ENCODE assay signal across 17 mouse cellular contexts in the genomic region with DNA sequence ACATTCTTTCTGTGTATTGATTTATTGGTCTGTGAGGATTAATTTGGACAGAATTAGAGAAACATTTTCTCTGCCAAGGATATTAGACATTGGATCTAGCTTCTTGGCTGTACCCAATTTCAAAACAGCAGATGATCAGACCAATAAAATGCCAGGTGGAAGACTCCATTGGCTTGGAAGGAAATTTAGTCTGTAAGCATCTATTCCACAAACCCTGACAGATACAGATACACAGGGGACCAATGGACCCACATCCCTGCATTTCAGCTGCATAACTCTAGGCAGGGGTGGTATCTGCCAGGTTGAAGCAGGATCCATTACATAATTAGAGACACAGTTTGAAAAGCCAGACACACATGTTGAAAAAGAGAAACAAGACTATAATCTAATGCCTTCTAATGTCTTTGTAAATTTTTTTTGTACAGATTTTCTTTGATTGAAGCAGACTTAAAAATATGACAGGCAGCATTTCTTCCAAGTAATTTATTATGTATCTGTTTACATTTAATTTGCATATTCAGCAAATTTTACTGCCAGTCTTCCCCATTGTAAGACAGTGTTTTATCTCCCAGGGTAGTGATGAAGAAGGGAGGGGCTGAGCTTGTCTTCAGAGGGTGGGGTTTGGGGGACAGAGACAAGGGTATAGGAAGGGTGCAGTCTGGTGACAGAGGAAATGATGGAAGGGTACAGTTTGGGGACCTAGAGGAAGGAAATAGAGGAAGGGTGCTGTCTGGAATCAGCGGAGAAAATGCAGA.
DNase-seq lines count a peak whose midpoint lies in the region; ATAC-seq and TF ChIP-seq lines count a peak whose summit lies in the region.
"Had no signal": no experiment of that assay in that cellular context is flagged by ENCODE, and none has a peak within 500 bp of the region (broad histone marks: within the 10 kb centered on the region; RNA-seq: fewer than 3 reads in every experiment).

No protein-coding gene starts in this region.

- no peaks in the 10 kb centered on the region for H3K4me1 ChIP-seq in hindbrain, embryonic 13.5 days (replicated peaks)
- H3K4me1 ChIP-seq in hindbrain, embryonic 11.5 days (replicated peaks; ENCODE audit: control insufficient read depth, insufficient read depth, low read length): no peaks in the 10 kb centered on the region
- H3K4me1 ChIP-seq in midbrain, postnatal 0 days (ENCODE audit: insufficient read depth, low read length): no peaks in the 10 kb centered on the region
- H3K4me1 ChIP-seq in midbrain, embryonic 14.5 days (ENCODE audit: control insufficient read depth, insufficient read depth, low read length): no peaks in the 10 kb centered on the region
- no peaks in the 10 kb centered on the region for H3K4me1 ChIP-seq in forebrain, postnatal 0 days (ENCODE audit: insufficient read depth)
- H3K4me1 ChIP-seq in neural tube, embryonic 14.5 days (ENCODE audit: control insufficient read depth, insufficient read depth, low read length): no peaks in the 10 kb centered on the region
- H3K4me1 ChIP-seq in heart, adult 2 months (ENCODE audit: control insufficient read depth, insufficient read depth, low read length): no peaks in the 10 kb centered on the region
- H3K4me1 ChIP-seq: kidney, embryonic 15.5 days had no signal

- H3K36me3 ChIP-seq in hindbrain, embryonic 13.5 days: no peaks in the 10 kb centered on the region
- H3K36me3 ChIP-seq in hindbrain, embryonic 11.5 days (ENCODE audit: control insufficient read depth, insufficient read depth, low read length): no peaks in the 10 kb centered on the region
- H3K36me3 ChIP-seq in midbrain, postnatal 0 days (ENCODE audit: insufficient read depth, low read length): no peaks in the 10 kb centered on the region
- H3K36me3 ChIP-seq in midbrain, embryonic 14.5 days (ENCODE audit: control insufficient read depth, insufficient read depth, low read length): no peaks in the 10 kb centered on the region
- H3K36me3 ChIP-seq in forebrain, postnatal 0 days (ENCODE audit: insufficient read depth): no peaks in the 10 kb centered on the region
- H3K36me3 ChIP-seq in neural tube, embryonic 14.5 days (ENCODE audit: control insufficient read depth, insufficient read depth, low read length): no peaks in the 10 kb centered on the region
- H3K36me3 ChIP-seq in heart, adult 2 months (ENCODE audit: control insufficient read depth, insufficient read depth, low read length): no peaks in the 10 kb centered on the region
- H3K36me3 ChIP-seq: kidney, embryonic 15.5 days had no signal

- no peaks in the 10 kb centered on the region for H3K27me3 ChIP-seq in hindbrain, embryonic 13.5 days
- H3K27me3 ChIP-seq in hindbrain, embryonic 11.5 days (ENCODE audit: control insufficient read depth, insufficient read depth, low read length): no peaks in the 10 kb centered on the region
- no peaks in the 10 kb centered on the region for H3K27me3 ChIP-seq in midbrain, postnatal 0 days (ENCODE audit: insufficient read depth, low read length)
- no peaks in the 10 kb centered on the region for H3K27me3 ChIP-seq in midbrain, embryonic 14.5 days (ENCODE audit: control insufficient read depth, insufficient read depth, low read length)
- no peaks in the 10 kb centered on the region for H3K27me3 ChIP-seq in forebrain, postnatal 0 days (ENCODE audit: insufficient read depth, low read length)
- no peaks in the 10 kb centered on the region for H3K27me3 ChIP-seq in neural tube, embryonic 14.5 days (ENCODE audit: control insufficient read depth, insufficient read depth, low read length)
- H3K27me3 ChIP-seq in heart, adult 2 months (ENCODE audit: control insufficient read depth, insufficient read depth, low read length): no peaks in the 10 kb centered on the region
- H3K27me3 ChIP-seq: kidney, embryonic 15.5 days had no signal

- H3K27ac ChIP-seq in hindbrain, embryonic 13.5 days: 0 out of 2 replicates have a peak overlapping the region, but pooled peaks have one; percentile 0
- no peak overlapping the region for H3K27ac ChIP-seq in hindbrain, embryonic 11.5 days (ENCODE audit: low read depth, low read length)
- no peak overlapping the region for H3K27ac ChIP-seq in midbrain, postnatal 0 days (ENCODE audit: low read depth, low read length)
- no peak overlapping the region for H3K27ac ChIP-seq in midbrain, embryonic 14.5 days (replicated peaks; ENCODE audit: low read depth, low read length)
- no peak overlapping the region for H3K27ac ChIP-seq in forebrain, postnatal 0 days (ENCODE audit: low read depth, low read length)
- H3K27ac ChIP-seq in neural tube, embryonic 14.5 days (ENCODE audit: low read depth, low read length): peak overlapping the region; percentile 45; the same call in 1 of the 2 replicates
- H3K27ac ChIP-seq in heart, adult 2 months: no peak overlapping the region
- H3K27ac ChIP-seq: kidney, embryonic 15.5 days had no signal

- WGBS in hindbrain, embryonic 13.5 days: 91% methylated on average over 1 of the region's 1 CpGs
- WGBS in hindbrain, embryonic 11.5 days: 78% methylated on average over 1 of the region's 1 CpGs
- WGBS in midbrain, postnatal 0 days: 97% methylated on average over 1 of the region's 1 CpGs
- WGBS in midbrain, embryonic 14.5 days: 96% methylated on average over 1 of the region's 1 CpGs
- WGBS in forebrain, postnatal 0 days: 88% methylated on average over 1 of the region's 1 CpGs
- 95% methylated on average over 1 of the region's 1 CpGs for WGBS in neural tube, embryonic 14.5 days
- WGBS in heart, adult 2 months: 54% methylated on average over 1 of the region's 1 CpGs

- no peak for TF ChIP-seq EP300 in heart, adult 2 months (IDR thresholded peaks at IDR 0.05; ENCODE audit: insufficient read depth, low read depth, low read length)

- TF ChIP-seq POLR2A in heart, adult 2 months (IDR thresholded peaks at IDR 0.05; ENCODE audit: insufficient read depth, low read depth, low read length): no peak

- intact Hi-C loops in heart, adult 2 months (cut with DNase I): no loop called here

- TF ChIP-seq CTCF in midbrain, postnatal 0 days (IDR thresholded peaks at IDR 0.05): no peak
- TF ChIP-seq CTCF in forebrain, postnatal 0 days (IDR thresholded peaks at IDR 0.05; ENCODE audit: low read depth): no peak
- no peak for TF ChIP-seq CTCF in heart, adult 2 months (IDR thresholded peaks at IDR 0.05)

- H3K4me3 ChIP-seq in hindbrain, embryonic 13.5 days: no peak overlapping the region
- no peak overlapping the region for H3K4me3 ChIP-seq in hindbrain, embryonic 11.5 days (ENCODE audit: low read depth, low read length)
- H3K4me3 ChIP-seq in midbrain, postnatal 0 days (ENCODE audit: low read depth, low read length): no peak overlapping the region
- H3K4me3 ChIP-seq in midbrain, embryonic 14.5 days (replicated peaks; ENCODE audit: low read depth, low read length): no peak overlapping the region
- no peak overlapping the region for H3K4me3 ChIP-seq in forebrain, postnatal 0 days (ENCODE audit: low read depth, low read length)
- H3K4me3 ChIP-seq in neural tube, embryonic 14.5 days (ENCODE audit: low read depth, low read length): no peak overlapping the region
- no peak overlapping the region for H3K4me3 ChIP-seq in heart, adult 2 months
- H3K4me3 ChIP-seq: kidney, embryonic 15.5 days had no signal

- no peak overlapping the region for H3K9ac ChIP-seq in hindbrain, embryonic 13.5 days
- H3K9ac ChIP-seq in hindbrain, embryonic 11.5 days (ENCODE audit: low read depth, low read length): no peak overlapping the region
- no peak overlapping the region for H3K9ac ChIP-seq in midbrain, postnatal 0 days (replicated peaks; ENCODE audit: low read length, poor library complexity, severe bottlenecking)
- H3K9ac ChIP-seq in midbrain, embryonic 14.5 days (replicated peaks; ENCODE audit: low read length): no peak overlapping the region
- H3K9ac ChIP-seq in forebrain, postnatal 0 days: no peak overlapping the region
- no peak overlapping the region for H3K9ac ChIP-seq in neural tube, embryonic 14.5 days (replicated peaks; ENCODE audit: low read depth, low read length)
- H3K9ac ChIP-seq in heart, adult 2 months (ENCODE audit: low read depth, low read length): no peak overlapping the region
- H3K9ac ChIP-seq: kidney, embryonic 15.5 days had no signal

- no peaks in the 10 kb centered on the region for H3K79me2 ChIP-seq in heart, adult 2 months (replicated peaks; ENCODE audit: control insufficient read depth, insufficient read depth, low read length)

- ATAC-seq in hindbrain, embryonic 13.5 days (ENCODE audit: low FRiP score): no peak
- ATAC-seq in hindbrain, embryonic 11.5 days (ENCODE audit: low FRiP score): no peak
- no peak for ATAC-seq in midbrain, postnatal 0 days (ENCODE audit: low FRiP score)
- no peak for ATAC-seq in midbrain, embryonic 14.5 days (ENCODE audit: low FRiP score, low TSS enrichment)
- peak; percentile 69 for ATAC-seq in forebrain, postnatal 0 days
- peak; percentile 78 for ATAC-seq in neural tube, embryonic 14.5 days (ENCODE audit: low read depth)
- ATAC-seq: intestine, postnatal 0 days; midbrain, embryonic 16.5 days had no signal

- no peak for DNase-seq in hindbrain, embryonic 11.5 days (ENCODE audit: low spot score)
- peak; percentile 15 for DNase-seq in midbrain, postnatal 0 days (ENCODE audit: low spot score)
- no peak for DNase-seq in midbrain, embryonic 14.5 days
- DNase-seq in forebrain, postnatal 0 days: peak; percentile 37
- no peak for DNase-seq in heart, adult 2 months
- DNase-seq in right cerebral cortex, postnatal 10 days (ENCODE audit: low spot score in 2 of 2): no peak
- DNase-seq: adrenal gland, adult 8-10 months; cerebellum, adult 8-10 months; kidney, postnatal 4 days; lung, postnatal 4 days; retina, postnatal 1 day had no signal

- no peaks in the 10 kb centered on the region for H3K9me3 ChIP-seq in hindbrain, embryonic 13.5 days
- no peaks in the 10 kb centered on the region for H3K9me3 ChIP-seq in hindbrain, embryonic 11.5 days (ENCODE audit: control insufficient read depth, low read length)
- H3K9me3 ChIP-seq in midbrain, postnatal 0 days (ENCODE audit: low read length): no peaks in the 10 kb centered on the region
- no peaks in the 10 kb centered on the region for H3K9me3 ChIP-seq in midbrain, embryonic 14.5 days (ENCODE audit: control insufficient read depth, low read length)
- no peaks in the 10 kb centered on the region for H3K9me3 ChIP-seq in forebrain, postnatal 0 days (ENCODE audit: low read length)
- no peaks in the 10 kb centered on the region for H3K9me3 ChIP-seq in neural tube, embryonic 14.5 days (ENCODE audit: control insufficient read depth, low read length)

- H3K4me2 ChIP-seq in hindbrain, embryonic 13.5 days: no peak overlapping the region
- H3K4me2 ChIP-seq in hindbrain, embryonic 11.5 days (replicated peaks; ENCODE audit: low read depth, low read length): no peak overlapping the region
- H3K4me2 ChIP-seq in midbrain, postnatal 0 days (ENCODE audit: low read depth, low read length, poor library complexity, severe bottlenecking): no peak overlapping the region
- H3K4me2 ChIP-seq in midbrain, embryonic 14.5 days (ENCODE audit: low read length): no peak overlapping the region
- H3K4me2 ChIP-seq in forebrain, postnatal 0 days (ENCODE audit: low read depth): no peak overlapping the region
- H3K4me2 ChIP-seq in neural tube, embryonic 14.5 days (ENCODE audit: low read depth, low read length): no peak overlapping the region
- H3K4me2 ChIP-seq: heart, embryonic 11.5 days; kidney, embryonic 15.5 days had no signal

Comparison
In these comparisons a context has a peak if more than half of its experiments do, and no peak if none do; other contexts are left out.
1. H3K27ac ChIP-seq: peak in hindbrain, embryonic 13.5 days (single experiment) and neural tube, embryonic 14.5 days (single experiment); none in hindbrain, embryonic 11.5 days (single experiment), midbrain, postnatal 0 days (single experiment), midbrain, embryonic 14.5 days (single experiment), forebrain, postnatal 0 days (single experiment) and heart, adult 2 months (single experiment).
2. DNase-seq: peak in midbrain, postnatal 0 days (single experiment) and forebrain, postnatal 0 days (single experiment); none in hindbrain, embryonic 11.5 days (single experiment), midbrain, embryonic 14.5 days (single experiment), heart, adult 2 months (0 of 2) and right cerebral cortex, postnatal 10 days (0 of 2).
3. ATAC-seq: peak in forebrain, postnatal 0 days (single experiment) and neural tube, embryonic 14.5 days (single experiment); none in hindbrain, embryonic 13.5 days (single experiment), hindbrain, embryonic 11.5 days (single experiment), midbrain, postnatal 0 days (single experiment) and midbrain, embryonic 14.5 days (single experiment).